Mouse (Mus musculus) liver, embryonic 12.5 days (tissue): Measurements from ENCODE around the gene Dek. TPM values are rescaled to one million over a fixed set of nuclear protein-coding genes. Genes with fewer than 3 reads are reported as not detected.

Experiments
- ATAC-seq: fragments of 200-750 bp; cut with Nextera tagmentation; 2 replicates; pipeline ENCODE4 v1.8.0; 2017; ENCODE audit warnings: moderate number of reproducible peaks, mild to moderate bottlenecking, moderate library complexity
- H3K27ac ChIP-seq: fragments of 300-500 bp; sonication (generic); 2 replicates; pipeline ENCODE4 v1.5.1; 2016; ENCODE audit warnings: mild to moderate bottlenecking
- H3K27me3 ChIP-seq: fragments of 300-500 bp; sonication (generic); replicated peaks from 2 replicates; pipeline ENCODE4 v1.6.1; 2016; ENCODE audit warnings: mild to moderate bottlenecking, moderate library complexity
- H3K36me3 ChIP-seq: fragments of 300-500 bp; sonication (generic); 2 replicates; pipeline ENCODE4 v1.6.1; 2016; ENCODE audit warnings: mild to moderate bottlenecking, moderate library complexity
- H3K4me1 ChIP-seq: fragments of 300-500 bp; sonication (generic); 2 replicates; pipeline ENCODE4 v1.6.1; 2016
- H3K4me2 ChIP-seq: fragments of 300-500 bp; sonication (generic); 2 replicates; pipeline ENCODE4 v1.6.1; 2016; ENCODE audit warnings: mild to moderate bottlenecking, moderate library complexity
- H3K4me3 ChIP-seq: fragments of 300-500 bp; sonication (generic); 2 replicates; pipeline ENCODE4 v1.5.1; 2016; ENCODE audit warnings: mild to moderate bottlenecking, moderate library complexity
- H3K9ac ChIP-seq: fragments of 300-500 bp; sonication (generic); 2 replicates; pipeline ENCODE4 v1.6.1; 2016; ENCODE audit warnings: mild to moderate bottlenecking, moderate library complexity
- H3K9me3 ChIP-seq: fragments of 300-500 bp; sonication (generic); replicated peaks from 2 replicates; pipeline ENCODE4 v1.6.1; 2016; ENCODE audit warnings: mild to moderate bottlenecking, moderate library complexity
- WGBS: fragments of 180-500 bp; shearing (Covaris S2); methylation state at CpG from one replicate; pipeline ENCODE4 v1.1.7; 2016; ENCODE audit not compliant: insufficient replicate concordance; 5-methylcytosine and 5-hydroxymethylcytosine counted together
- polyA plus RNA-seq: library from polyadenylated mRNA; unstranded; fragments of >200 nt; fragmentation: Nextera tagmentation; extraction: Ambion mirVana; gene quantifications from 2 replicates; pipeline ENCODE4 v1.2.1, GENCODE M21; 2016

The Dek gene
- polyA plus RNA-seq, 1 experiment from 2014 or later = 421 TPM

GRCm38 (mm10) chr13:47047996-47048395 is 58.0 kb downstream of the Dek start:
- Histone ChIP-seq H3K27ac (no peak overlapping the region), H3K27me3 (peaks cover 16% of the 10 kb centered on the region), H3K4me3 (no peak overlapping the region), H3K4me2 (no peak overlapping the region), H3K9ac (no peak overlapping the region), H3K36me3 (peaks cover 5% of the 10 kb centered on the region; the same call in 1 of the 2 replicates), H3K9me3 (no peaks in the 10 kb centered on the region), H3K4me1 (peaks cover 14% of the 10 kb centered on the region)
- no peak for ATAC-seq
- WGBS = 86% methylated on average over 4 of the region's 4 CpGs

DNA sequence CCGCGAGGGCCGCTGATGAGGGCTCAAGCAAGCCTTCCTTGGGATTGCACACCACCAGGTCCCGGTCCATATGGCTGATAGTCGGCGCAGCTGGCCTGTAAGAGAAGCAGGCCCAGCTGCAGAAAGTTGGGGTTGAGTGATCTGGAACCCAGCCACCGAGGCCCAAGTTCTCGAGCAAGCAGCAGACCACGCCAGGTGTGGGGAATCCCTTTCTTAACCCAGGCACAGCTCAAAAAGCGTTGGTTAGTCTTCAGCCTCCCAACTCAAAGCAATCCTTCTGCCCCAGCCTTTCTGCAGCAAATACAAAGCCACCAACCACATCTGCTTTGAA is 61.4 kb downstream of the Dek start, which contains the start of gene Tpmt:
Gene Tpmt, minus strand, starts transcription at position 121 of the 331 bp plus-strand sequence.
- Histone ChIP-seq H3K9ac (peak within 1 kb of the TSS; percentile 78), H3K27me3 (peaks cover 16% of the 10 kb centered on the region), H3K27ac (peak within 1 kb of the TSS; percentile 54), H3K4me2 (peak within 1 kb of the TSS; percentile 99), H3K4me1 (peaks cover 18% of the 10 kb centered on the region), H3K4me3 (peak within 1 kb of the TSS; percentile 82), H3K9me3 (no peaks in the 10 kb centered on the region), H3K36me3 (peaks cover 5% of the 10 kb centered on the region; the same call in 1 of the 2 replicates)
- ATAC-seq = no peak
- 26% methylated on average over 10 of the region's 10 CpGs for WGBS

GRCm38 (mm10) chr13:47043833-47044616 is 62.0 kb downstream of the Dek start:
- Histone ChIP-seq H3K4me1 (peaks cover 18% of the 10 kb centered on the region), H3K36me3 (peaks cover 5% of the 10 kb centered on the region; the same call in 1 of the 2 replicates), H3K27me3 (peaks cover 16% of the 10 kb centered on the region), H3K27ac (0 out of 2 replicates have a peak overlapping the region, but pooled peaks have one; percentile 54), H3K4me3 (peak overlapping the region; percentile 82), H3K9me3 (no peaks in the 10 kb centered on the region), H3K4me2 (peak overlapping the region; percentile 99), H3K9ac (peak overlapping the region; percentile 78)
- 2% methylated on average over 45 of the region's 45 CpGs for WGBS
- ATAC-seq = peak; percentile 22

DNA sequence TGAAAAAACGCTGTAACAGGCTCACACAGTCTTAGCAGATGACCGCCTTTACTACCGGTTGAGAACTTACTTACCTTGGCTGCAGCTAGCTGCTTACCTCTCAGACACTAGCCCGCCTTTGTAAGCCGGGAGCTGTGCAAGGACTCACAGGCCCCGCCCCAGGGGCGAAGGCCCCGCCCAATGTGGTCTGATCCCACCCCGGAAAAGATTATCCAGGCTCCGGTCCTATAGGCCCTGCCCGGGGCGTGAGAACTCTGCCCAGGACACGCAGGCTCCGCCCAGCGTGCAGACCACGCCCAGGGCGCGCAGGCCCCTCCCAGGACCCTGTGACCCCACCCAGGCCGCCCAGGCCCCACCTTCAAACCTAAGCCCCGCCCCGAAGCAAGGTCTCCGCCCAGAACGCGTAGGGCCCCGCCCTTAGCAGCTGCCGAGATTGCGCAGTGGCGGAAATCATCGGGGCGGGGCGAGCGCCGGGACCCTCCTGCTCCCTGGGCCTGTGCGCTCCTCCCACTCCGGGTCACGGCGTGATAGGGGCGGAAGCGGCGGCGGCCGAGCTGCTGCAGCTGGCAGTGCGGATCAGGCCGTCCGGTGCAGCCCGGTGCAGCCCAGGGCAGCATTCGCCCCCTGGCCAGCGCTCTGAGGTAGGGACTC is 62.8 kb downstream of the Dek start, which contains the start of gene Kdm1b:
Gene Kdm1b, plus strand, starts transcription at position 470 of the 651 bp plus-strand sequence.
- Histone ChIP-seq H3K4me2 (peak within 1 kb of the TSS; percentile 99), H3K27ac (peak within 1 kb of the TSS; percentile 64), H3K27me3 (peaks cover 16% of the 10 kb centered on the region), H3K36me3 (no peaks in the 10 kb centered on the region), H3K4me3 (peak within 1 kb of the TSS; percentile 82), H3K4me1 (peaks cover 18% of the 10 kb centered on the region), H3K9ac (peak within 1 kb of the TSS; percentile 78), H3K9me3 (no peaks in the 10 kb centered on the region)
- WGBS = under 1% methylated on average over 48 of the region's 48 CpGs
- peak; percentile 96 for ATAC-seq

DNA sequence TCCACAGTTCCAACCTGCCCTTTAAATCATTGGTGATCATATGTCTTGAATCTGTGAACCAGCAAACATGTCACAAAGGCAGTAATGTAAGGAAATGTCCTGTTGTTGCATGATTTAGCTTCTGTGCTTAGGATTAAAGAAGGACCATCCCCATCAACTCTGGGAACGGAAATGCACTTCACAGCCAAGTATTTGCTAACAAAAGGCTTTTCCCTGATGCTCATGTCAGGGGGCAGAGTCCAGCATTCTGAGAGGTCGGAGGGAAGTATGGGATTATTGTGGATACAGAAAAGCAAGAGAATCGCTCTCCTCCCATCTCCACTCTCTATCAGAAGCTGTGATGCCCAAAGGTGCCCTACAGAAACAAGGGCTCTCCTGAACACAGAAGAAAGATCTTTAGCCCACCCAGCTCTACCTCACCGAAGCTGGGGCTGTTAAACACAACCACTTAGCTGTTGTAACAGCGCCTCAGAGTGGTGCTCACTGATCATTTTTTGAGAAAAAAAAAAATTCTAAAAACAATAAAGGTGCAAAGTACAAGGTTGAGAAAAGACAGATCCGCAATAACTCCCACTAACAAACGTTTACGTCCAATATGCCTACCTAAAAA is 63.9 kb downstream of the Dek start:
- H3K9ac ChIP-seq = no peak overlapping the region
- no peaks in the 10 kb centered on the region for H3K36me3 ChIP-seq
- no peak for ATAC-seq
- H3K4me3 ChIP-seq = peak overlapping the region; percentile 82
- H3K4me2 ChIP-seq = peak overlapping the region; percentile 99
- H3K9me3 ChIP-seq = no peaks in the 10 kb centered on the region
- H3K27me3 ChIP-seq = peaks cover 16% of the 10 kb centered on the region
- H3K4me1 ChIP-seq = peaks cover 18% of the 10 kb centered on the region
- H3K27ac ChIP-seq = no peak overlapping the region
- 49% methylated on average over 8 of the region's 8 CpGs for WGBS

DNA sequence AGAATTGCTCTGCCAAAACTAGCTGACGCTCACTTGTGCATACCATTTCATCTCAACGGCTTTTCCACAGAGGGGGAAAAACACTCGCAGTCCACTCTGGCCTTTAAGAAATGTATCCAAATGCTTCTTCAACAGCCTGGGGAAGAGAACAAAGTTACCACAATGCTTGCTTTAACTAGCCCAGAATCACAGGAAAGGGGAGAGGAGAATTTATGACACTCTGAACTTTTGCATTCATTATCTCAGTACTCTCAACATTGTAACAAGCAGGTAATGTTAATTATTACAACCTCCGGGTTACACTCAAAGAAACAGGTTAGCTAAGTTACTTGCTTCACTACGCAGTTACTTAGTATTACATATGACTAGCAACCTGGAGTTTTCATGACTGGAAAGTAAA is 65.9 kb downstream of the Dek start:
- no peak overlapping the region for H3K4me2 ChIP-seq
- WGBS = 81% methylated on average over 5 of the region's 5 CpGs
- no peaks in the 10 kb centered on the region for H3K36me3 ChIP-seq
- ATAC-seq = no peak
- H3K27me3 ChIP-seq = peaks cover 10% of the 10 kb centered on the region
- peaks cover 18% of the 10 kb centered on the region for H3K4me1 ChIP-seq
- no peak overlapping the region for H3K27ac ChIP-seq
- no peak overlapping the region for H3K4me3 ChIP-seq
- no peaks in the 10 kb centered on the region for H3K9me3 ChIP-seq
- H3K9ac ChIP-seq = no peak overlapping the region

DNA sequence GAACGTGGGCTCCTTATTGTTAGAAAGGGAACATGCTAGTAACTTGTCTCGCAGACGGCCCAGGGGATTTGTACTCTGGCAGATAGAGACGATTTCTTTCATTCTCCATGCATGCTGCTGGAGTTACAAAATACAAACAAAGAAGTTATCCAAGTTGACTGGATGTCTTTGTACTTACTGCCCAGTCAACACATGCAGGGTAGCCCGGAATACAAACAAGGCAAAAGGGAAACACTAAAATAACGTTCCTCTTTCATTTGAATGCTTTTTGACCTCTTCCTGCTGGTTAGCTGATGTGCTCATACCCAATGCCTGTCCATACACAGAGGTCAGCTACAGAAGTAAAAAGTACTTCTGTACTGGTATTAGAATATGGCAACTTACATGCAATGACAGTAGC is 68.1 kb downstream of the Dek start:
- Histone ChIP-seq H3K4me2 (no peak overlapping the region), H3K36me3 (no peaks in the 10 kb centered on the region), H3K4me1 (peaks cover 4% of the 10 kb centered on the region; the same call in 1 of the 2 replicates), H3K9ac (no peak overlapping the region), H3K27me3 (no peaks in the 10 kb centered on the region), H3K4me3 (no peak overlapping the region), H3K9me3 (no peaks in the 10 kb centered on the region), H3K27ac (no peak overlapping the region)
- ATAC-seq = no peak
- 63% methylated on average over 6 of the region's 6 CpGs for WGBS

Other genes with a start within 250 kb of the Dek start
- gene Kif13a, start 176.3 kb downstream of the Dek start, polyA plus RNA-seq = 6.9 and 7.8 TPM in 2 replicates
- 0.90 and 1.0 TPM in 2 replicates for gene Nhlrc1, start 91.4 kb downstream of the Dek start, polyA plus RNA-seq
- 4.1 and 4.8 TPM in 2 replicates for gene Kdm1b, start 62.7 kb downstream of the Dek start, polyA plus RNA-seq
- 10.0 and 10.1 TPM in 2 replicates for gene Tpmt, start 61.5 kb downstream of the Dek start, polyA plus RNA-seq
- gene Rnf144b, start 16.5 kb upstream of the Dek start, polyA plus RNA-seq = 0.61 and 0.68 TPM in 2 replicates